Mouse (Mus musculus) Muller cell, postnatal 12 days (primary cell): ENCODE results near the gene Lonp1.
"Not testable (repeated sequence)": the region's sequence is repeated elsewhere in the genome, so short reads cannot be mapped to it uniquely, and the experiment has no call there.

Experiments used
- DNase-seq: peaks from one replicate; pipeline ENCODE4 v3.0.0-alpha.2; 2015; ENCODE audit errors: inconsistent ontology term

The Lonp1 gene

DNA sequence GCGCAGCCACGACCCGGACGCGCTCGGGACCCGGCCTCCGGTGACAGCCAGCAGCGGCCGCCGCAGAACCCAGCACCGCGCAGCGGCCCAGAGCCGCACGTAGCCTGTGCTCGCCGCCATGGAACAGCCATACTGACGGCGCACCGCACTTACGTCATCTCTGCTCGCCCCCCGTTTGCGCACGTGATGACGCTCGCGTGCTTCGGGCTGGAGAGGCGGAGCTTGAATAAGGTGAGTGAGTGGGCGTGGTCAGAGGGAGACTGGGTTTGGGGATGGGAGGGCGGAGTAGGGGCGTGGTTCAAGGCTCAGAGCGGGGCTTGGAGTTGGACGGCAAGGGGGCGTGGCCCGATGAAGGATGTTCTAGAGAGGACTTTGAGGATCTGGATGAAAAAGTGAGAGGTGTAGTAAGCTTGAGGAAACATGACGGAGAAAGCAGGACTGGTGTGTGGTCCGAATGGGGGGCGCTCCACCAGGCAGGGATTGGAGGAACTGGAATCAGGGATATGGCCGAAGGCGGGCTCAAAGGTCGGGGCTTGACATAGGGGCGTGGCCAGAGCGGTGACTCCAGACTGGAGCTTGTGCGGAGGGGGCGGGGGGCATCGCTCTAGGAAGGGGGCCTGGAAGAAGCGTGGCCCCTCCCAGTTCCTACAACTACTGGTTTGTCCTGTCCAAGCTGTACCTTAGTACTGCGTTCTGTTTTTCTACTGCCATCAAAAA lies at the start of gene Lonp1:
TSS of gene Lonp1 (minus strand) at position 134 of the 717 bp plus-strand sequence.
- peak; percentile 97 for DNase-seq

DNA sequence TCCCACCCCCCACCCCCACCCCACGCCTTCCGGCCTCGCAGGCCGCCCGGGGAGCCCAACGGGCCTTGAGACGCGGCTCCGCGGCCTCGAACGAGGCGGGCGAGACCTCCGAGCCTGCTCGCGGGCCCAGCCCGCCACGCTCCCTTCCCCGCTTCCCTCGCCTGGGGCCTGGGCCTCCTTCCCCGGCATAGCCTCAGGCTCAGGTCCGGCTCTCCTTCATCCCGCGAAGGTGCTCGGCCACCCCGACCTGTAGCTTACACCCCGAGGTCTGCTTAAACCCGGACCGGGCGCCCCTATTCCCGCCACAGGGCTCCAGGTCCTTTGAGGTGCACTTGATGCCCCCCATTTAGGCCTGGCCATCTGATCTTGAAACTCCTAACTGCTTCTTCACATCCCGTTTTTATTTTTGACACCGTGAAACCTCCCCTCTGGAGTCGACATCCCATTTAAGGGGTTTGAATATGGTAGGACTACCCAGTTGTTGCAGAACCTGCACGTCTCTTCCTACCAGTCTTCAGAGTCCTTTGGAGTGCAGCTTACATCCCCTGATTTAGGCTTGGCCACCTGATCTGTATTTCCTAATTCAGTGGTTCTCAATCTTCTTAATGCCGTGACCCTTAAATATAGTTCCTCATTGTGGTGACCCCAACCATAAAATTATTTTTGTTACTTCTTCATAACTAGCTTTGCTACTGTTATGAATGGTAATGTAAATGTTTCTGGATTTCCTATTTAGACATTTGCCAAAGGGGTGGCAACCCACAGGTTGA lies 47.1 kb upstream of the Lonp1 start:
- no peak for DNase-seq

DNA sequence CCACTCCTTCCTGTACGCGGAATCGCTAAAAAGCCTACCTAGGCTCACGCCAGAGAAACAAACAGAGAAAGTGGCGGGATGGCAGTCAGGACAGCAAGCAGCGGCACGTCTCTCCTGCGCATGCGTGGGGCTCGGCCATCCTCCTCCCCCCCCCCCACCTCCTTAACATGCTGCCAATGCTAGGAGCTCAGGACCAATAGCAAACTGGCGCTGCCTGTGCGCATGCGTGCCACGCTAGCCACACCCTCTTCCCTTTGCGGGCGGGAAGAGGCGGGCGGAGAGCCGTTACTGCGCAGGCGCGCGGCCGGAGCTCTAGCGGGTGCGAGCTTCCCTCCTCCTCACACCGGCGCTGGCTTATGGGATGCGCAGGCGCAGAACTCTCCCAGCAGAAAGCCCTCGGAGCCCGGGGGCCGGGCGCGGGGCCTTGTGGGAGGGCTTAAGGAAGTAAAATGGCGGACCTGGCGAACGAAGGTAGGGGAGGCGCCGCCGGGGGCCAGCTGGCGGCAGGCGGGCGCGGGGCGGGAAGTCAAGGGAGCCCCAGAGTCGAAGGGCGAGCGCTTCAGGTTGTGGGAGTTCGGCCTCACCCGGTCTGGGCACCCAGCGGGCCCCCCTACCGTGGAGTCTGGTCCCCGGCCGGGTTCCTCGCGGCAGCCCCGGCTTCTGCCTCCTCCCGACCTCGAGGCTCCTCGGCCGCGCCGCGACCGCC lies 46.4 kb upstream of the Lonp1 start, which contains the start of gene Ranbp3:
TSS of gene Ranbp3 (plus strand) at position 354 of the 706 bp plus-strand sequence.
- DNase-seq = peak; percentile 100

- no peak for DNase-seq
Measured at GRCm38 (mm10) chr17:56669766-56670165, 43.1 kb upstream of the Lonp1 start.

- peak; percentile 61 for DNase-seq
Measured at GRCm38 (mm10) chr17:56668384-56669144, 41.9 kb upstream of the Lonp1 start.

- DNase-seq = peak; percentile 75
Measured at GRCm38 (mm10) chr17:56667591-56667990, 40.9 kb upstream of the Lonp1 start.

- DNase-seq = no peak
Measured at GRCm38 (mm10) chr17:56666384-56666783, 39.7 kb upstream of the Lonp1 start.

DNA sequence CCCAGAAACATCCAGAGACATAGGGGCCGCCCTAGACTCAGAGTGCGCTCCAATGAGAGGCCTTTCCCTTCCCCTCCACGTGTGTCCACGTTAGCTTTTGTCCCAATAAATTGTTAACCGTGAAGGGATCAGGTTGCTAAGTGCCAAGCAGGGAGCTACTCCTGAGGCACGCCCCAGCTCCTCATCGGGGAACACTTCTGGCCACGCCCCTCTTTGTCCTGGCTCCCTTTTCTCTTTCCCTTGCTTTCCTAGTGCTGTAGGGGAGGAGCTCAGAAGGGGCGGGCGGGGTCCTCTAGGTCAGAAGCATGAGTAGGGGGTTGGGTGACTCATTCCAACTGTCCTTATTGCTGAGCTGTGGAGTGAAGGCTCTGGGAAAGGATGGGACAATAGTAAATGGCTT lies 37.6 kb upstream of the Lonp1 start:
- DNase-seq = no peak

DNA sequence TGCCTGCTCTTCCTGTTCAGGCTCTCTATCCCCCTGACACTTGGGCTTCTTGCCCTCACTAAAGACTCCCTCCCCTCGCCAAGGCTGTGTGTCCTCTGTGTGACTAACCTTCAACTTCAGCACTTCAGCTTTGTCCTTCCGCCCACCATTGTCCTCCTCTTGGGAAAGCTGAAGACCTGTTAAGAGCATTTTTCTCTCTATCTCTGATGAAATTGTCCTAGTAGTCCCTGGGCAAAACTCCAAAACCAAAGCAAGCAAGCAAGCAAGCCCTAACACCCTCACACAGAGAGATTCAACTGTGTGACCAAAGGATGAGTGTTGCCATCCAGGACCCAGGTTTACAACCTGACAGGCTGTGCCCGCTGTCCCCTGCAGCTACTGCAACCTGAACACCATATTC lies 37.0 kb upstream of the Lonp1 start:
- DNase-seq = no peak

- DNase-seq = no peak
Measured at GRCm38 (mm10) chr17:56656171-56656570, 29.5 kb upstream of the Lonp1 start.

DNA sequence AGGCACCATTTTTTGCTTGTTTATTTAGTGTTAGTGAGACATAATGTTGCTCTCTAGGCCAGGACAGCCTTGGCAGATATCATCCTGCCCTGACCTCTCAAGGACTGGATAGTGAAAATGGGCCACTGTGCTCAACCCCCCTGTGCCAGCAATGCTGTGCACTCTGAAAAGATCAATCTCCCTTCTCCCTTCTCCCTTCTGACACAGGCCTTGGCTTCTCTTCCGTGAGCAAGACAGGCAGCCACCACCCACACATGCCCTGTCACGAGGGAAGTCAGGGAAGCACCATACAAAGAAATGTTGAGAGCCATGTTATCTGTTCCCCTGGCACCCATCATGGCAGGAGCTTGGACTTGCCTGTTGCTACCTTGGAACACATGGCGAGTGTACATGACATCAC lies 28.6 kb upstream of the Lonp1 start:
- no peak for DNase-seq

- DNase-seq = no peak
Measured at GRCm38 (mm10) chr17:56654771-56655170, 28.1 kb upstream of the Lonp1 start.

DNA sequence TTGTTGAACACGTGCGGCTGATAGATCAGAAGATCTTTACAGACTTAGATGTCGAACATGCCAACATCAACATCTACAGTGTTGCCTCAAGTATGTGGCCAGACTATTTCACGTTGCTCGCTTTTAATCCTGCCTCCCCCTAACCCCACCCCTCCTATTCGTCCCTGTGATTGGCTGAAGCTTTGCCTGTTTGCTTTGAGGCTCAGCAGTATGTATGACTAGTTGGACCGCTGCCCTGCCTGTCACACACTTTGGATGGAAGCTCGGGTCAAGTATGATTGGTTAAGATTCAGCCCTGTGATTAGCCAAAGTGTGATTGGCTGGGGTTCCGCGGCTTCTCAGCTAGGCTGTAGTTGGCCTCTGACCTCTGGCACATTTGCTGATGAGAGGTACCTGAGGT lies 25.1 kb upstream of the Lonp1 start:
- DNase-seq = no peak

DNA sequence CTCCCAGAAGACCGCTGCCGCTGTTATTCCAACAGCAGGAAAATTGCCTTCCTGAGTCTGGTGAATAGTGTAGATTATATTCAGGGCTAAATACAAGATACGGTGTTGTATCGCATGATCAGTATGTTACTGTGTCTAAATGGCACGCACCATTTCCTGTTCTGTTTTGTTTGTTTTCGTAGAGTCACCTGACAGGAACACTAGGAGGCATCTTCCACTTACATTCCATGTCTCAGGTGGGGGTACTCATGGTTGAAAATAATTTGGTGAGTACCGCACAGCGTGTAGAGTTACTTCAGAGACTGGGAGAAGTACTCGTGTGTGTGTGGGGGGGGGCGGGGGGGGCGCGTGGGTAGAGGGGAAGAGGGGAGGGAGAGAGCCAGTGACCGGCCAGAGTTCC lies 20.9 kb upstream of the Lonp1 start:
- DNase-seq = no peak

DNA sequence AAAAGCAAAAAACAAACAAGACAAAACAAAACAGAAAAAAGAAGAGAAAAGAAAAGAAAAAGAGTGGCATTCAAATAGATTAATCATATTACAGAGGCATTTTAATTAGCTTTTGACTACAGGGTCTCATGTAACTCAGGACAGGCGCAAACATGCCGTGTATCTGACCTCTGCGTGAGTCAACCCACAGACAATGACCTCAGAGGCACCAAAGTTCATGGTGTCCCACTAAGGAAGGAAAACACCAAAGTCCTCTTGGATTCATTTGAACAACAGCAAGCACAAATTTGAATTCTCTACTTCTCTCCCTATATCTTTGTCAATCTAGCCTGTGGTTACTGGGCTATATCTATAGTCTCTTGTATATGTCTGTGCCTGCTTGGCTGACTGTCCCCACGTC lies 16.6 kb upstream of the Lonp1 start:
- DNase-seq = no peak

DNA sequence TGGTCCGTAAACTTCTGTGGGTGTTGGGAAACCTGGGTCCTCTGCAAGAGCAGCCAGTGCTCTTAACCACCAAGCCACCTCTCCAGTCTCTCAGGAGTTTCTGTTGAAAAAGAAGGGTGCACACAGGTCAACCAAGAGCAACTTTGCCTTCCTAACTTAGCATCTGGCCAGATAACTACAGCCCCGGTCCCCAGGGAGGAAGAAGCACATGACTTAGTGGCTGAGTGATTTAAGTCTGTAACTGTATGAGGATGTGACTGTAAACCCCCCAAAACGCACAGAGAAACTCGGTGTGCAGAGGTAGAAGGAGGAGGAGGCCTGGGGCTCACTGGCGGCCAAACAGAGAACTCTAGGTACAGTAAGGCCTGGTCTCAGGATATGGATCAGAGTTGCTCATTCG lies 7.3 kb upstream of the Lonp1 start:
- no peak for DNase-seq

GRCm38 (mm10) chr17:56631807-56632206 lies 5.1 kb upstream of the Lonp1 start:
- DNase-seq = no peak

DNA sequence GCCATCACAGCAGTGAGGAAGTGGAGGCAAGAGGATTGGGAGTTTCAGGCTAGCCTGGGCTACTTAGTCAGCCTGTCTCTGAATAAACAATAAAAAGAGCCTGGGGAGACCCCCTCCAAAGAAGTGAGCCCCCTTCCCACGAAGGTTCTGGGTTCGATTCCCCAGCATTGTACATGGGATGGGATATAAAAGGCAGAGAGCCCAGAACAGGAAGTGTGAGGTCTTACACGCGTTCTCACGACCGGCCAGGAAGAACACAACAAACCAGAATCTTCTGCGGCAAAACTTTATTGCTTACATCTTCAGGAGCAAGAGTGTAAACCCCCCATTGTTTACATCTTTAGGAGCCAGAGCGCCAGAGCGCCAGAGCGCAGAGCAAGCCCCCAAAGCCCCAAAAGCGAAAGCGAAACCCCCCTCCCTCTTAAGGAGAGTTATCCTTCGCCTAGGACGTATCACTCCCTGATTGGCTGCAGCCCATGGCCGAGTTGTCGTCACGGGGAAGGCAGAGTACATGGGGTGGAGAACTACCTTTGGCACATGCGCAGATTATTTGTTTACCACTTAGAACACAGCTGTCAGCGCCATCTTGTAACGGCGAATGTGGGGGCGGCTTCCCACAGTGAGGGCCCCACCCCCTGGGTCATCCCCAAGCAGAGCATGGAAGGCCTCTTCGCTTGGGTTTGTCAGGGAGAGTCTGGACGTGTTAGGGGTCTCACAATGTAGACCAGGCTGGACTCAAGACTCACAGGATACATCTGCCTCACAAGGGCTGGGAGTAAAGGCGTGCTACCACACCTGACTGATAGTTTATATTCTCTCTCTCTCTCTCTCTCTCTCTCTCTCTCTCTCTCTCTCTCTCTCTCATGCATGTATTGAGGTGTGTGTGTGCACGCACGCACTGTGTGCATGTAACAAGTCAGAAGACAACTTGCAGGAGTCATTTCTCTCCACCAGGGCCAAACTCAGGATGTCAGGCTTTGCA lies 3.4 kb upstream of the Lonp1 start:
- not testable (repeated sequence) for DNase-seq

DNA sequence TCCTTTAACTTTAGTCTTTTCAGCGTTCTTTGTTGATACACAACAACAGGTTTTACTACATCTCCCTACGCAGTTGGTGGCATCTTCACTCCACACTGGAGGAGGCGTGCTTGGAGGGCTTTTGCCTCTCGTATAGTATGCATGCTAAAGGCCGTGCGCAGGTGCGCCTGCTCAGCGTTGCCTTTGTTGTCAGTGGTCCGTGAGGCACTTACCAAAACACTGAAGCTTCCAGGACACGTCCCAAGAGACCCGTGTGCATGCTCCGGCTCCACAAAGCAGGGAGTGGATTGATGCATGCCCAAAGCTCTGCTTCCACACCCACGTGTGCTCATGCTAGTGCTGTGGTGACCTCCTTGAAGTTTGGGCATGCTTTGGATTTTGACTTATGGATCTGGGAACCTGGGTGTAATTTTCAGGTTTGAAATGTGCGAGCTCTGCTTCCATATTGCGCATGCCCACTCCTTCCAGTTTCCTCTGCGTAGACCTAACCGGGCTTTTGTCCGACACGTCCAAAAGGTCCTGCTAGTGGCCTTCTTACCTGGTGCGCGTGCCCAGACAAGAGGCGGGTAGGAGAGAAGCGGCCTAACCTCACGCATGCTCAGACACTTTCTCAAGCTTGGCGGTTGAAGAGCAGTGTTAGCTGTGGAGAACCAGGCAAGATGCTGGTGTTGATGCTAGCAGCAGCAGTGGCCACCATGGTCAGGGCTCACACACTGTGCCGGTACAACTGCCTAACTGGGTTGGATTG lies 1.0 kb upstream of the Lonp1 start, which contains the start of gene Catsperd:
TSS of gene Catsperd (plus strand) at position 614 of the 748 bp plus-strand sequence.
- no peak for DNase-seq

DNA sequence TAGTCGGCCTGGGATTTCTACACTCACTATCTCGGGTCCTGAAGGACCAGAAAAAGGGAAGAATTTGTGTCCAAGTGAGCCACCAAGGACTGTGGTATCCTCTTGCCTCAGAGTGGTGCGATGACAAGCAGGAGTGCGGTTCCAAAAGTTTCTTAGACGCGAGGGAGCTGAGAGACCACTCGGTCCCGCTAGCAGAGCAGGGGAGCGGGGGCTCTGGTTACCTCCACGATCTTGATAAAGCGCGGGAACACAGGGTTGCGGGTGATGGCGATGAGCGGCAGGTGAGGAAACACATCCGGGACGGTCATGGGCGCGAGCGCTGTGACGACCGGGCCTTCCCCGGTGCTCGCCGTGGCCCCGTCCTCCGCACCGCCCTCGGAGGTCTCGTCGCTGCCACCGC lies 427 bp downstream of the Lonp1 start:
- no peak for DNase-seq
